Mouse (Mus musculus): ENCODE measurements around the gene Pars2.

DNA sequence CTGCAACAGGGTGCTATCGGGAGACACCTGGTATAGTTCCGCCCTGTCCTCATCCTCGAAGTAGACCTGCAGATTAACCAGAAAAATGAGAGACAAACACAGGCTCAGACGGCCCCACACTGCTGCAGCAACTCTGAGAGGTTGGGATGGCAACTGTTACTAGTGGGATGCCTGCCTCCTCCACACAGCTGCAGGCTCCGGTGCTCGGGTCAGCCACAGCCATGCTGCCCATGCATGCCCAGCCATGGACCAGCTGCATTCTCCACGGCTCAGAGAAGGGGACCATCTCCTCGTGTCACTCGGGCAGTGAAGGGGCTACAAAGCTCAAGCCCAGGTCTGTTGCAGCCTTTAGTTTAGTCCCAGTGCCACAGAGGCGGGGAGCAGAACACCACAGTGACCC is 14.8 kb downstream of the Pars2 start:
- TF ChIP-seq CTCF (IDR thresholded peaks at IDR 0.05; ENCODE audit: control insufficient read depth, insufficient read depth, low read length): no peak
- no peak for TF ChIP-seq POLR2A (IDR thresholded peaks at IDR 0.05; ENCODE audit: borderline replicate concordance, control insufficient read depth, low read depth, low read length)

All from bone marrow, adult 2 months (tissue).